Mouse (Mus musculus) brain, adult 2 months (tissue): ENCODE results near the gene Apoe.

Experiments used
- DNase-seq: peaks from one replicate; pipeline ENCODE4 v3.0.0; 2011; ENCODE audit warnings: low read depth, low spot score

Apoe gene

GRCm38 (mm10) chr7:19698907-19699826 is at the start of gene Apoe:
Gene Apoe (minus strand): TSS chr7:19699188.
- peak; percentile 76 for DNase-seq

- DNase-seq: no peak
Measured at GRCm38 (mm10) chr7:19747420-19748218, 48.6 kb upstream of the Apoe start.

DNA sequence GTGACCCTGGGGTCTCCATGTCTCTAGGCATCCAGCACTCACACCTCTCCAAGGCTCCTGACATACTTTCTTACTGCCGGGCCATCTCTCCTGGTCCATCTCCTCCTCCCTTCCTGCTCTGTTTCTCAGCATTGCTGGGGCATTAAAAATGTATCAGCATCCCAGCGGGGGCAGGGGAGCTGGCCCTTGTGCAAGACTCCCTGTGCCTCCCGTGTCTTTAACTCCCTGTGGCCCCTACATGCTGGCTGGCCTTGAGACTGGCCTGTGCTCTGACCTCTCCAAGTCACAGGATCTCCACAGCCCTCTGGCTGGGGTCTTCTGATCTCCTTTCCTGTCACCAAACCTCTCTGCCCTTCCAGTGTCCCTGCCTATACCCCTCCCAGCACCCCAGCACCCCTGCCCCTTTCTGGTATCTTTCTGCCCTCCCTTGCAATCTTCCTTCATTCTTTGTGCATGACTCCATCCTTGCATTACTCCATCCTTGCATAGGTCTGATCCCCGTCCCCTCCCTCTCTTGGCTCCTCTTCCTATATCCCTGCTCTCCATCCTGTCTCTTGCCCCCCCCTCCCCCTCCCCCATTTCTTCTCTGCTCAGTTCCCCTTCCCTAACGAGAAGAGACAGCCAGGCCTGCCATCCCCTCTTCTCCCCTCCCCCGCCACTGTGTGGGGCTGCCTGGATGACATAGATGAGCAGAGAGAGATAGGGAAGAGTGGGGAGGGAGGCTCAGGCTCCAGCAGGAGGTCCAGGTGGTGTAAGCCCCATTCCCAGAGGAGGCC is 47.6 kb upstream of the Apoe start:
- no peak for DNase-seq

GRCm38 (mm10) chr7:19745971-19746370 is 47.0 kb upstream of the Apoe start:
- DNase-seq: no peak

- no peak for DNase-seq
Measured at GRCm38 (mm10) chr7:19744590-19745385, 45.8 kb upstream of the Apoe start.

GRCm38 (mm10) chr7:19743791-19744190 is 44.8 kb upstream of the Apoe start:
- DNase-seq: no peak

DNA sequence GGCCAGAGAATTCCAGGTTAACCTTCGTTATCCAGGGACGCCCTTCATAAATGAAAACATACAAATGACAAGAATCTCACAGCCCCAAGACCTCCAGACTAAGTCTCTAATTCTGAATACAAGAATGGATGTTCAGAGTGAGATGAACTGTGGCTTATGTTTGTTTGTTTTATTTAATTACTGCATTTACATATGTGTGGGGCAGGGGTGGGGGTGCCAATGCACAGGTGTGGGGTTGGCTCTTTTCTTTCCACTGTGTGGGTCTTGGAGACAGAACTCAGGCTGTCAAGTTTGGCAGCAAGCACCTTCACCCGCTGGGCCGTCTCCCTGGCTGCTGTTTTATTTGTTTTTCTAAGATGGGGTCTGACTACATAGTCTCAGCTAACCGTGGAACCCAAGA is 43.5 kb upstream of the Apoe start:
- no peak for DNase-seq

DNA sequence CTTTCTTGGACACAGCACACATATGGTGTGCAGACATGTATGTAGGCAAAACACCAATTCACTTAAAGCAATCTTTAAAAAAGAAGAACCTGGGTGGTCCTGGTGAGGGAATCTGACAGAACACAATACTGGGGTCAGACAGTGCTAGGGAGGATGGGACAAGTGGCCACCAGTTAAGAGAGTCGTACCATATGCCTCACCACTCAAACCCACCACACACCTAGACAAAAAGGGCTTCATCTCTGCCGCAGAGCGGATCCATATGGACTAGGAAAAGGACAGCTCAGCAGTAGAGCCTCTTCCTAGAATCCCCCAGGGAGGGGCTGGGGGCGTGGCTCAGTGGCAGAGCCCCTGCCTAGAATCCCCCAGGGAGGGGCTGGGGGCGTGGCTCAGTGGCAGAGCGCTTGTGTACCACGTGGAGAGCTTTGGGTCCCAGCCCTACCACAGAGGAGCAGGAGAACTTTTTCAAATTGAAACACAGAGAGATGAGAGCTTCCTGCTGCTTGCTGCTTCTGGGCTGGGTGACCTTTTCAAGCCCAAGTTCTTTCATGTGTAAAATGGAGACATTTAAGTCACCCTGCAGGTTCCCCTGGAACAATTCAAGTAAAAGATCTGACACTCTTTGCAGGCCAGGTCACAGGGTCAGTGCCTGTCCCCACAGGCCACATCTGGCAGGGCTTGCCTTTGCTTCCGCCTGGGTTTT is 42.5 kb upstream of the Apoe start:
- no peak for DNase-seq

GRCm38 (mm10) chr7:19740269-19740668 is 41.3 kb upstream of the Apoe start:
- no peak for DNase-seq

- no peak for DNase-seq
Measured at GRCm38 (mm10) chr7:19738771-19739170, 39.8 kb upstream of the Apoe start.

DNA sequence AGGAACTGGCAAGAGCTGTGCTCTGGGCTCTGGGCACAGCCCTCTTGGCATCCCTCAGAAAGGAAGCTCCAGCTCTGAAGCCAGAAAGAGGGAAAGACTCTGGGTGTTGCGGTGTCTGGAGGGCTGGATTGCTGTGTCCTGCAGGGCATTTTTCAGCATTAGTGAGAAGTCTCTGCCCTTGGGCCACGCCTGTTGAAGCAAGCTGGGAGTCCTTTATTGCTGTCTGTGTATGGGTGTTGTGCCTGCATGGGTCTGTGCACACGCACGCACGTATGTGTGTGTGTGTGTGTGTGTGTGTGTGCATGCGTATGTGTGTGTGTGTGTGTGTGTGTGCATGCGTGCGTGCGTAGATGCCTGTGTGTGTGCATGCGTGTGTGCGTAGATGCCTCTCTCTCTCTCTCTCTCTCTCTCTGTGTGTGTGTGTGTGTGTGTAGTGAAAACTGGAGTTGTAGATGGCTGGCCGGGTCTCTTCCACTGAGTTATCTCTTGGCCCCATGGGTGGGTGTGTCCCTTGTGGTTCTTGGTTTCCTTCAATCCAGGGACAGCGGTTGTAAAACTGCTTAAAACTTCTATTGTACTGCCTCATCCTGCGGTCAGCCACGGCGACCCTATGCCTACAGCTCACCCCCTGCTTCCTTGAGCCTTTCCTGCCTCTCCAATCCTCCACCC is 37.5 kb upstream of the Apoe start:
- no peak for DNase-seq

GRCm38 (mm10) chr7:19734178-19734666 is 35.2 kb upstream of the Apoe start:
- no peak for DNase-seq

GRCm38 (mm10) chr7:19726541-19726940 is 27.6 kb upstream of the Apoe start:
- DNase-seq: no peak

GRCm38 (mm10) chr7:19724167-19724566 is 25.2 kb upstream of the Apoe start:
- no peak for DNase-seq

DNA sequence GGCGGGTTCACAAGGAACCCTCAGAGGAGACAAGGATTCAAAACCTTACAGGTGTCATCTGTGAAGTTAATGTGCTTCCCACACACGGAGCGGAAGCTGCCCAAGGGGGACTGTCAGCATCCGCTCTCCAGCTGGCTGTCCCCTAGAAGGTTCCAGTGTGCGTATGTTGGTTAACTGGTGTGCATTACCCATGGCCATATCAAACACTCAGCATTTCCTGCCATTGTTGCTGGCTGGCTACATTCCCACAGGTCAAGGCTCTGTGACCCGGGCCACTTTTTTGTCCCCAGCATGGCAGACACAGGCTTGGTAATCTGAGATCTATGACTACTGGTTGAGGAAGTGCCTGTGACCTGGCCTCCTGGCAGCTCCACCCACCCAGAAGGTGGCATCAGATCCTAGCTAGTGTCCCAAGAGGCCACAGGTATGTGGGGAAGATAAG is 23.8 kb upstream of the Apoe start:
- DNase-seq: no peak

DNA sequence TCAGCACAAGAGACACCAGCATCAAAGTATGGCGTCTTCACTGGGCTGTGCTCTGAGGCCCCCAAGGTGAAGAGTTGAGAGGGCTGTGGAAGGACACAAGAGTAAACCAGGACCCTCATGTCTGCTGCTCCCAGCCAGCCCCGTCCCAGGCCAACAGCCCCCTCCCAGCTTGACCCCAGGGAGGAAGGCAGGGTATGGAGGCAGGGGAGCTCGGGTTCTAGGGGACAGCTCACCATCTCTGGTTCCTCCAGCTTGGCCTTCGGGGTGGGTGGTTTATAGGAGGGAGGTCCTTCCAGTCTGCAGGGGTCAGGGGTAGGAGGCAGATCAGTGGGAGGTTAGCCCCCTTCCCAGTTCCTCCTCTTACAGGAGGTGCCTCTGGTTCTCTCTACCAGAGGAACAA is 20.2 kb upstream of the Apoe start:
- no peak for DNase-seq

- DNase-seq: no peak
Measured at GRCm38 (mm10) chr7:19718297-19718952, 19.4 kb upstream of the Apoe start.

GRCm38 (mm10) chr7:19717346-19717745 is 18.4 kb upstream of the Apoe start:
- no peak for DNase-seq

DNA sequence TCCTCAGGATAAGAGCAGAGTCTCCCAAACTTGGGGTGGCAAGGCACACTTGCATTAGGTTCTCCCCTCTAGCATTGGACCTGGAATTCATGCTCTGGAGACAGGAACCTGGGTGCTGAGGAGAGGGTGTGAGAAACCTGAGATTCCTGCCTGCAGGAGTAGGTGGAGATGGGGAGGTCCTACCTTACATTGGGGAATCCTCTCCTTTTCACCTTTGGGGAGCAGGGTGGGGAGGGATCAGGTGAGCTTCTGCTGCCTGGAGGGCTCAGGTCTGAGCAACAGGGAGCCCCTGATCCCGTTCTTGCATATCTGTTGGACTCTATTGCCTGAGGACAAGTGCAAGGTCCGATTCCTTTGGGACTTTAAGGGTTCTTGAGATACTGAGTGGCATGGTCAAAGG is 17.8 kb upstream of the Apoe start:
- no peak for DNase-seq
